Mouse (Mus musculus): ENCODE data around the gene Ssxb6. TPM values are rescaled to one million over a fixed set of nuclear protein-coding genes. Genes with fewer than 3 reads are reported as not detected.
"Not testable (repeated sequence)": the region's sequence is repeated elsewhere in the genome, so short reads cannot be mapped to it uniquely, and the experiment has no call there.

Gene Ssxb6
- not detected in 2 replicates for polyA plus RNA-seq (2014; fragmentation: Nextera tagmentation; extraction: Ambion mirVana)

DNA sequence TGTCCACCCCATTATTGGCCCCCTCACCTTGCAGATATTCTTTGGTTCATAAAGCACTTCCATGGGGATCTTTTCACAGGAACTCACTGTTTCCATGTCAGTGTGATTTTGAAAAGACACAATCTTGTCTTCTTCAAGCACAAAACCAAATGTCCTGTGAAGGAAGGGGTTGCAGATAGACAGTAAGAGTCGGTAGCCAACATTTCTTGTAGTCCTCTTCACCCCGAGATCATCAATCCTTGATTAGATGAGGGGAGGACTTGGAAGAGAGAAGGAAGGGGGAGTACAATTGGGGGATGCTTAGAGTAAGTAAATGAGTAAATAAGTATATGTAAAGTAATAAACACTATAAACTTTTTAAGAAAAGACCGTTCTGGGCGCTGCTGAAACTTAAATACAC lies at the start of gene Ssxb6:
Ssxb6 (minus strand) TSS at position 101 of the 400 bp plus-strand sequence.
- not testable (repeated sequence) for H3K9me3 ChIP-seq (ENCODE audit: control insufficient read depth, low read length); ATAC-seq (ENCODE audit: low FRiP score, low TSS enrichment); H3K4me2 ChIP-seq (replicated peaks; ENCODE audit: low read depth, low read length); H3K36me3 ChIP-seq (ENCODE audit: control insufficient read depth, insufficient read depth, low read length); H3K27ac ChIP-seq (ENCODE audit: low read depth, low read length); H3K4me1 ChIP-seq (ENCODE audit: control insufficient read depth, insufficient read depth, low read length); H3K4me3 ChIP-seq (ENCODE audit: low read length); H3K9ac ChIP-seq (ENCODE audit: low read depth, low read length); H3K27me3 ChIP-seq (ENCODE audit: control insufficient read depth, insufficient read depth, low read length)
- 80% methylated on average over 4 of the region's 4 CpGs for WGBS

DNA sequence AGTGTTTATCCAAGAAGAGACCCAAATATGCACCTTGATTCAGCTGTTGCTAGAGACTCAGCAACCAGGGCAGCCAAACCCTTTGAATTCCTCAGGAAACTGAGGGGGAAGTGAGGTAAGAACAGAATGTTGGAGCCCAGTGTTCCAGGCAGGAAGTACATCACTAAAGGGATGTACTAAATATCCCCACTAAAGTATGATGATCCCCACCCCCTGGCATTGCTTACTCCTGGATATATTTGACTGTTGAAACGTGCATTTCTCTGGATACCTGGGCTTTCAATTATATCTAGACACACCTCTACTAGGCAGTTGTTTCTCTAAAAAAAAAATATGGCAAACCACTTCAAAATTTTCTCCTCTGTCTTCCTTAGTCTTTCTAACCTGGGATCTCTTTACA lies 43.7 kb upstream of the Ssxb6 start, which contains the start of gene Ssxb3:
Ssxb3 (minus strand) TSS at position 101 of the 400 bp plus-strand sequence.
- not testable (repeated sequence) for H3K27ac ChIP-seq (ENCODE audit: low read depth, low read length); H3K4me1 ChIP-seq (ENCODE audit: control insufficient read depth, insufficient read depth, low read length); H3K4me2 ChIP-seq (replicated peaks; ENCODE audit: low read depth, low read length); H3K27me3 ChIP-seq (ENCODE audit: control insufficient read depth, insufficient read depth, low read length); H3K4me3 ChIP-seq (ENCODE audit: low read length); H3K9me3 ChIP-seq (ENCODE audit: control insufficient read depth, low read length); ATAC-seq (ENCODE audit: low FRiP score, low TSS enrichment); H3K9ac ChIP-seq (ENCODE audit: low read depth, low read length); H3K36me3 ChIP-seq (ENCODE audit: control insufficient read depth, insufficient read depth, low read length)
- 35% methylated on average over 1 of the region's 1 CpGs for WGBS

DNA sequence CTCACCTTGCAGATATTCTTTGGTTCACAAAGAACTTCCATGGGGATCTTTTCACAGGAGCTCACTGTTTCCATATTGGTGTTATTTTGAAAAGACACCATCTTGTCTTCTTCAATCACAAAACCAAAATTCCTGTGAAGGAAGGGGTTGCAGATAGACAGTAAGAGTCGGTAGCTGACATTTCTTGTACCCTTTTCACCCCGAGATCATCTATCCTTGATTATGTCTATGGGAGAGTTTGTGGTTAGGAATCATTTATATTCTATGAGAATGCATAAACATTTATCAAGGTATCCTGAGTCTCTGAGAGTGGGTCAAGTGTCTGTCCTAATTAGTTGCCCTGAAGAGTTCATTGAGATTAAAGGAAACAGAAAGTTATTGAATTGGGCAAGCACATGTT lies 23.2 kb downstream of the Ssxb6 start, which contains the start of gene Gm14459:
Gm14459 (minus strand) TSS at position 101 of the 400 bp plus-strand sequence.
- Histone ChIP-seq H3K36me3 (ENCODE audit: control insufficient read depth, insufficient read depth, low read length) (no peaks in the 10 kb centered on the region), H3K9me3 (ENCODE audit: control insufficient read depth, low read length) (no peaks in the 10 kb centered on the region), H3K4me3 (ENCODE audit: low read length) (no peak within 1 kb of the TSS), H3K27me3 (ENCODE audit: control insufficient read depth, insufficient read depth, low read length) (no peaks in the 10 kb centered on the region), H3K9ac (ENCODE audit: low read depth, low read length) (no peak within 1 kb of the TSS), H3K27ac (ENCODE audit: low read depth, low read length) (no peak within 1 kb of the TSS), H3K4me2 (replicated peaks; ENCODE audit: low read depth, low read length) (no peak within 1 kb of the TSS), H3K4me1 (ENCODE audit: control insufficient read depth, insufficient read depth, low read length) (no peaks in the 10 kb centered on the region)
- ATAC-seq (ENCODE audit: low FRiP score, low TSS enrichment): no peak
- 80% methylated on average over 2 of the region's 2 CpGs for WGBS

Other genes starting within 250 kb of the Ssxb6 start
- not detected in 2 replicates for gene Ssxb10, start 220.8 kb downstream of the Ssxb6 start, polyA plus RNA-seq (2014; fragmentation: Nextera tagmentation; extraction: Ambion mirVana)
- not detected in 2 replicates for gene Ssxb9, start 181.3 kb downstream of the Ssxb6 start, polyA plus RNA-seq (2014; fragmentation: Nextera tagmentation; extraction: Ambion mirVana)
- not detected in 2 replicates for gene Ssxb1, start 134.9 kb downstream of the Ssxb6 start, polyA plus RNA-seq (2014; fragmentation: Nextera tagmentation; extraction: Ambion mirVana)
- not detected in 2 replicates for gene Ssxb2, start 86.5 kb downstream of the Ssxb6 start, polyA plus RNA-seq (2014; fragmentation: Nextera tagmentation; extraction: Ambion mirVana)
- gene Gm14459, start 23.3 kb downstream of the Ssxb6 start, polyA plus RNA-seq (2014; fragmentation: Nextera tagmentation; extraction: Ambion mirVana): not detected in 2 replicates
- gene Ssxb3, start 43.6 kb upstream of the Ssxb6 start, polyA plus RNA-seq (2014; fragmentation: Nextera tagmentation; extraction: Ambion mirVana): not detected in 2 replicates
- not detected in 2 replicates for gene Ssxb8, start 142.6 kb upstream of the Ssxb6 start, polyA plus RNA-seq (2014; fragmentation: Nextera tagmentation; extraction: Ambion mirVana)
- gene Ssx9, start 200.2 kb upstream of the Ssxb6 start, polyA plus RNA-seq (2014; fragmentation: Nextera tagmentation; extraction: Ambion mirVana): not detected in 2 replicates

Measured in kidney, embryonic 14.5 days (tissue).